Mouse (Mus musculus) thymus, adult 2 months (tissue): Measurements from ENCODE around the gene Kti12.

Source experiments
- CTCF ChIP-seq: fragments of 200-500 bp; IDR thresholded peaks from 2 replicates; pipeline ENCODE4 v1.5.1; 2012; ENCODE audit warnings: mild to moderate bottlenecking, control low read depth, low read length, moderate library complexity, borderline replicate concordance; ENCODE audit not compliant: control insufficient read depth, poor library complexity, insufficient read depth; ENCODE audit errors: extremely low read depth
- POLR2A ChIP-seq: fragments of 200-500 bp; IDR thresholded peaks from 2 replicates; pipeline ENCODE4 v1.6.1; 2012; ENCODE audit warnings: mild to moderate bottlenecking, low read length, control low read depth, moderate library complexity; ENCODE audit not compliant: control insufficient read depth, poor library complexity, insufficient read depth; ENCODE audit errors: extremely low read depth

DNA sequence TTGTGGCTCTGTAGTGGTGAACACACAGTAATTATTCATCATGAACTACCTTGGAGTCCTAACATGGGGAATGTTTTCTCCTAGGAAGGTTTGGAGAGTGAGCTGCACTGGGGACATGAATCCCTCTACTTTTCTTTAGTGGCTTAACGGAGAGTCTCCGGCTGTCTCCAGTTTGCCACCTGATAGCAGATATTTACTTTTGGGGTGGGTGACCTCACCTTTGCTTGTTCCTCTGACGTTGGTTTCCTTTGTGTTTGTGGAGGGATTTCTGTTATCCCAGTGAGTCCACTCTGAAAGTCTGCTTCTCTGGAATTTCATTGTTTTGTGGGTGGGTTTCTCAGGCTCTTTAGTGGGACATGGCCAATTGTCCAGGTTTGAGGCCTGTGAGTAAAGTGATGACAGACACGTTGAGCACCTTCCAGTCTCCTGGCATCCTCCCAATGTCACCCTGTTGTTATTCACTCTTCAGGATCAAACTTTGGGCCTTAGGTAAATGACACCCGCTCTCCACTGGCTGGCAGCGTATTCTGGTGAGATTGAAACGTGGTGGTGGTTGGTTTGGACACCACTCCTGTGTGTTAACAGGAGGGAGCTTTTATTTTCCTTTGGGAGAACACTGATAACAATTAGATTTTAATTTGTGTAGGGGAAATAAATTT, 5.5 kb upstream of the Kti12 start:
- TF ChIP-seq CTCF (no peak), POLR2A (no peak)
